Mouse (Mus musculus): ENCODE results near the gene Snupn. TPM values are rescaled to one million over a fixed set of nuclear protein-coding genes. Genes with fewer than 3 reads are reported as not detected.

Snupn gene
- polyA plus RNA-seq, 1 experiment from 2014 or later: 28.4 TPM

DNA sequence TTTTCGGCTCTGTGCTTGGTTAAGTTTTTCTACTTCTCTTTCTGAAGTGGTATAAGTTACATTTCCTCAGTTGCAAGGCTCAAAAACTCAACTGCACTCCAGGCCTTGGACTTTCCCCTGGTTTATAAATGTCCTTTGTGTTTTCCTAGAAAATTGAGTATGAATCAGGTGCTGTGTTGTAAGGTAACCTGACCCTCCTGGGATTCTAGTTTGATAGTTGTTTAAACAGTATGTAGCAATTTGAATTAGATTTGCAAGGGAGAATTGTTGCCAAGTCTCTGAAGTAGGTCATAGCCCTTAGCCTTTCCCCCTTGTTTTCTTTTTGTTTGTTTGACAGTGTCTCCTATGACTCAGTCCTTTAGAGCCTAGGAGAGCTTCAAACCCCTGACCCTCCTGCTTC is 67.0 kb downstream of the Snupn start:
- 86% methylated on average over 1 of the region's 1 CpGs for WGBS

GRCm38 (mm10) chr9:57031756-57032155 is 81.1 kb downstream of the Snupn start:
- Histone ChIP-seq H3K27me3 (no peaks in the 10 kb centered on the region), H3K36me3 (peaks cover 66% of the 10 kb centered on the region), H3K9ac (replicated peaks) (no peak overlapping the region), H3K27ac (replicated peaks) (no peak overlapping the region), H3K9me3 (no peaks in the 10 kb centered on the region), H3K4me2 (replicated peaks) (no peak overlapping the region), H3K4me1 (no peaks in the 10 kb centered on the region), H3K4me3 (no peak overlapping the region)
- no peak for ATAC-seq (ENCODE audit: low FRiP score, low read depth)
- WGBS: 100% methylated on average over 1 of the region's 1 CpGs

More for the DNA sequence above, 67.0 kb downstream of the Snupn start:
- no peak for ATAC-seq (ENCODE audit: low FRiP score, low read depth)
- Histone ChIP-seq H3K4me2 (replicated peaks) (no peak overlapping the region), H3K27ac (replicated peaks) (no peak overlapping the region), H3K9ac (replicated peaks) (no peak overlapping the region), H3K9me3 (0 out of 2 replicates have a peak, but pooled peaks cover 4% of the 10 kb centered on the region), H3K27me3 (no peaks in the 10 kb centered on the region), H3K36me3 (peaks cover 27% of the 10 kb centered on the region), H3K4me1 (no peaks in the 10 kb centered on the region), H3K4me3 (no peak overlapping the region)

Other genes starting within 250 kb of the Snupn start
- gene Lingo1, start 154.4 kb upstream of the Snupn start, polyA plus RNA-seq (2016; fragmentation: Nextera tagmentation; extraction: Ambion mirVana): 19.6 and 21.0 TPM in 2 replicates
- not detected in 2 replicates for gene Odf3l1, start 86.2 kb upstream of the Snupn start, polyA plus RNA-seq (2016; fragmentation: Nextera tagmentation; extraction: Ambion mirVana)
- gene Cspg4, start 85.8 kb upstream of the Snupn start, polyA plus RNA-seq (2016; fragmentation: Nextera tagmentation; extraction: Ambion mirVana): 3.5 and 4.0 TPM in 2 replicates
- gene Snx33, start 22.5 kb upstream of the Snupn start, polyA plus RNA-seq (2016; fragmentation: Nextera tagmentation; extraction: Ambion mirVana): 7.7 and 7.8 TPM in 2 replicates
- gene Imp3, start 13.4 kb upstream of the Snupn start, polyA plus RNA-seq (2016; fragmentation: Nextera tagmentation; extraction: Ambion mirVana): 62.9 and 64.9 TPM in 2 replicates
- 31.0 and 32.5 TPM in 2 replicates for gene Ptpn9, start 44.0 kb downstream of the Snupn start, polyA plus RNA-seq (2016; fragmentation: Nextera tagmentation; extraction: Ambion mirVana)
- 44.3 and 48.5 TPM in 2 replicates for gene Sin3a, start 121.2 kb downstream of the Snupn start, polyA plus RNA-seq (2016; fragmentation: Nextera tagmentation; extraction: Ambion mirVana)
- gene Man2c1, start 179.8 kb downstream of the Snupn start, polyA plus RNA-seq (2016; fragmentation: Nextera tagmentation; extraction: Ambion mirVana): 59.9 and 67.6 TPM in 2 replicates
- gene Neil1, start 197.4 kb downstream of the Snupn start, polyA plus RNA-seq (2016; fragmentation: Nextera tagmentation; extraction: Ambion mirVana): 8.4 and 8.7 TPM in 2 replicates
- 113 and 117 TPM in 2 replicates for gene Commd4, start 207.5 kb downstream of the Snupn start, polyA plus RNA-seq (2016; fragmentation: Nextera tagmentation; extraction: Ambion mirVana)